Mouse (Mus musculus) heart, embryonic 13.5 days (tissue): ENCODE data around the gene Plxna1. TPM values are rescaled to one million over a fixed set of nuclear protein-coding genes. Genes with fewer than 3 reads are reported as not detected.

Experiments
- ATAC-seq: fragments of 200-750 bp; cut with Nextera tagmentation; 2 replicates; pipeline ENCODE4 v1.8.0; 2017; ENCODE audit warnings: moderate TSS enrichment; ENCODE audit not compliant: insufficient number of reproducible peaks, low FRiP score, low TSS enrichment; ENCODE audit errors: extremely low read depth
- H3K27ac ChIP-seq: fragments of 300-500 bp; sonication (generic); replicated peaks from 2 replicates; pipeline ENCODE4 v1.5.1; 2015; ENCODE audit warnings: moderate library complexity, mild to moderate bottlenecking, inconsistent platforms
- H3K27me3 ChIP-seq: fragments of 300-500 bp; sonication (generic); replicated peaks from 2 replicates; pipeline ENCODE4 v1.6.1; 2015; ENCODE audit warnings: mild to moderate bottlenecking, inconsistent platforms
- H3K36me3 ChIP-seq: fragments of 300-500 bp; sonication (generic); 2 replicates; pipeline ENCODE4 v1.6.1; 2015; ENCODE audit warnings: mild to moderate bottlenecking, inconsistent platforms
- H3K4me1 ChIP-seq: fragments of 300-500 bp; sonication (generic); 2 replicates; pipeline ENCODE4 v1.6.1; 2015; ENCODE audit warnings: inconsistent platforms
- H3K4me2 ChIP-seq: fragments of 300-500 bp; sonication (generic); 2 replicates; pipeline ENCODE4 v1.6.1; 2015; ENCODE audit warnings: inconsistent platforms, mild to moderate bottlenecking, moderate library complexity
- H3K4me3 ChIP-seq: fragments of 300-500 bp; sonication (generic); 2 replicates; pipeline ENCODE4 v1.5.1; 2015; ENCODE audit warnings: moderate library complexity, mild to moderate bottlenecking, inconsistent platforms
- H3K9ac ChIP-seq: fragments of 300-500 bp; sonication (generic); 2 replicates; pipeline ENCODE4 v1.6.1; 2015; ENCODE audit warnings: inconsistent platforms, mild to moderate bottlenecking, moderate library complexity
- H3K9me3 ChIP-seq: fragments of 300-500 bp; sonication (generic); 2 replicates; pipeline ENCODE4 v1.6.1; 2016; ENCODE audit warnings: inconsistent platforms
- WGBS: fragments of 180-500 bp; shearing (Covaris S2); methylation state at CpG from one replicate; pipeline ENCODE4 v1.1.7; 2015; ENCODE audit warnings: mixed read lengths; 5-methylcytosine and 5-hydroxymethylcytosine counted together
- polyA plus RNA-seq: library from polyadenylated mRNA; unstranded; fragments of >200 nt; fragmentation: Nextera tagmentation; extraction: Ambion mirVana; gene quantifications from 2 replicates; pipeline ENCODE4 v1.2.1, GENCODE M21; 2015

Plxna1 gene
- polyA plus RNA-seq, 1 experiment from 2014 or later: 9.1 TPM

GRCm38 (mm10) chr6:89328634-89329033 lies 33.8 kb downstream of the Plxna1 start:
- no peak overlapping the region for H3K27ac ChIP-seq
- H3K9me3 ChIP-seq: no peaks in the 10 kb centered on the region
- peaks cover 96% of the 10 kb centered on the region for H3K36me3 ChIP-seq
- no peaks in the 10 kb centered on the region for H3K27me3 ChIP-seq
- H3K4me1 ChIP-seq: 0 out of 2 replicates have a peak, but pooled peaks cover 6% of the 10 kb centered on the region
- H3K4me2 ChIP-seq: no peak overlapping the region
- H3K9ac ChIP-seq: no peak overlapping the region
- WGBS: 82% methylated on average over 4 of the region's 4 CpGs
- ATAC-seq: no peak
- no peak overlapping the region for H3K4me3 ChIP-seq

- no peak for ATAC-seq
- H3K36me3 ChIP-seq: peaks cover 96% of the 10 kb centered on the region
Measured at GRCm38 (mm10) chr6:89327746-89328491, 34.5 kb downstream of the Plxna1 start.

GRCm38 (mm10) chr6:89324842-89325241 lies 37.6 kb downstream of the Plxna1 start:
- Histone ChIP-seq H3K9me3 (no peaks in the 10 kb centered on the region), H3K4me2 (no peak overlapping the region), H3K36me3 (peaks cover 96% of the 10 kb centered on the region), H3K9ac (no peak overlapping the region), H3K4me1 (0 out of 2 replicates have a peak, but pooled peaks cover 6% of the 10 kb centered on the region), H3K4me3 (no peak overlapping the region), H3K27ac (no peak overlapping the region), H3K27me3 (no peaks in the 10 kb centered on the region)
- 76% methylated on average over 4 of the region's 4 CpGs for WGBS
- no peak for ATAC-seq

More at GRCm38 (mm10) chr6:89327746-89328491, 34.5 kb downstream of the Plxna1 start:
- Histone ChIP-seq H3K9me3 (no peaks in the 10 kb centered on the region), H3K27me3 (no peaks in the 10 kb centered on the region), H3K27ac (no peak overlapping the region), H3K4me2 (no peak overlapping the region), H3K4me1 (0 out of 2 replicates have a peak, but pooled peaks cover 6% of the 10 kb centered on the region), H3K9ac (no peak overlapping the region), H3K4me3 (no peak overlapping the region)
- 78% methylated on average over 15 of the region's 15 CpGs for WGBS

- H3K4me3 ChIP-seq: no peak overlapping the region
- no peak for ATAC-seq
- peaks cover 39% of the 10 kb centered on the region for H3K36me3 ChIP-seq
- WGBS: 44% methylated on average over 4 of the region's 4 CpGs
- H3K9me3 ChIP-seq: no peaks in the 10 kb centered on the region
- H3K4me2 ChIP-seq: no peak overlapping the region
- no peak overlapping the region for H3K9ac ChIP-seq
- H3K27me3 ChIP-seq: no peaks in the 10 kb centered on the region
- H3K4me1 ChIP-seq: peaks cover 10% of the 10 kb centered on the region; the same call in 1 of the 2 replicates
- H3K27ac ChIP-seq: no peak overlapping the region
Measured at GRCm38 (mm10) chr6:89315263-89315662, 47.2 kb downstream of the Plxna1 start.

GRCm38 (mm10) chr6:89311518-89311917 lies 50.9 kb downstream of the Plxna1 start:
- Histone ChIP-seq H3K27me3 (no peaks in the 10 kb centered on the region), H3K9ac (no peak overlapping the region), H3K4me2 (no peak overlapping the region), H3K9me3 (peaks cover 6% of the 10 kb centered on the region; the same call in 1 of the 2 replicates), H3K4me3 (no peak overlapping the region), H3K4me1 (peaks cover 10% of the 10 kb centered on the region; the same call in 1 of the 2 replicates), H3K36me3 (peaks cover 1% of the 10 kb centered on the region), H3K27ac (no peak overlapping the region)
- WGBS: 78% methylated on average over 2 of the region's 2 CpGs
- ATAC-seq: no peak

GRCm38 (mm10) chr6:89310236-89310635 lies 52.2 kb downstream of the Plxna1 start:
- peaks cover 14% of the 10 kb centered on the region; the same call in 1 of the 2 replicates for H3K9me3 ChIP-seq
- H3K27me3 ChIP-seq: no peaks in the 10 kb centered on the region
- no peak for ATAC-seq
- no peak overlapping the region for H3K4me3 ChIP-seq
- H3K9ac ChIP-seq: no peak overlapping the region
- no peak overlapping the region for H3K27ac ChIP-seq
- H3K4me1 ChIP-seq: peaks cover 10% of the 10 kb centered on the region; the same call in 1 of the 2 replicates
- 46% methylated on average over 9 of the region's 9 CpGs for WGBS
- no peak overlapping the region for H3K4me2 ChIP-seq
- H3K36me3 ChIP-seq: no peaks in the 10 kb centered on the region

GRCm38 (mm10) chr6:89308213-89308973 lies 54.0 kb downstream of the Plxna1 start:
- 69% methylated on average over 6 of the region's 6 CpGs for WGBS
- H3K27ac ChIP-seq: no peak overlapping the region
- no peaks in the 10 kb centered on the region for H3K36me3 ChIP-seq
- H3K4me1 ChIP-seq: peaks cover 10% of the 10 kb centered on the region; the same call in 1 of the 2 replicates
- H3K9me3 ChIP-seq: peaks cover 14% of the 10 kb centered on the region; the same call in 1 of the 2 replicates
- no peak overlapping the region for H3K9ac ChIP-seq
- H3K4me3 ChIP-seq: no peak overlapping the region
- no peak for ATAC-seq
- H3K4me2 ChIP-seq: no peak overlapping the region
- H3K27me3 ChIP-seq: no peaks in the 10 kb centered on the region

GRCm38 (mm10) chr6:89304375-89305058 lies 57.9 kb downstream of the Plxna1 start:
- Histone ChIP-seq H3K4me1 (no peaks in the 10 kb centered on the region), H3K4me2 (no peak overlapping the region), H3K9ac (no peak overlapping the region), H3K9me3 (peaks cover 14% of the 10 kb centered on the region; the same call in 1 of the 2 replicates), H3K4me3 (no peak overlapping the region), H3K36me3 (no peaks in the 10 kb centered on the region), H3K27ac (no peak overlapping the region), H3K27me3 (no peaks in the 10 kb centered on the region)
- no peak for ATAC-seq
- 66% methylated on average over 3 of the region's 3 CpGs for WGBS

- no peak overlapping the region for H3K4me2 ChIP-seq
- no peaks in the 10 kb centered on the region for H3K36me3 ChIP-seq
- H3K9me3 ChIP-seq: no peaks in the 10 kb centered on the region
- H3K4me1 ChIP-seq: no peaks in the 10 kb centered on the region
- ATAC-seq: no peak
- H3K27me3 ChIP-seq: no peaks in the 10 kb centered on the region
- 73% methylated on average over 9 of the region's 9 CpGs for WGBS
- no peak overlapping the region for H3K27ac ChIP-seq
- H3K4me3 ChIP-seq: no peak overlapping the region
- no peak overlapping the region for H3K9ac ChIP-seq
Measured at GRCm38 (mm10) chr6:89299818-89300217, 62.6 kb downstream of the Plxna1 start.

GRCm38 (mm10) chr6:89296909-89297695 lies 65.3 kb downstream of the Plxna1 start:
- H3K27ac ChIP-seq: no peak overlapping the region
- no peak overlapping the region for H3K9ac ChIP-seq
- H3K4me2 ChIP-seq: no peak overlapping the region
- no peak for ATAC-seq
- no peaks in the 10 kb centered on the region for H3K4me1 ChIP-seq
- no peaks in the 10 kb centered on the region for H3K36me3 ChIP-seq
- no peaks in the 10 kb centered on the region for H3K27me3 ChIP-seq
- H3K4me3 ChIP-seq: no peak overlapping the region
- no peaks in the 10 kb centered on the region for H3K9me3 ChIP-seq
- 60% methylated on average over 15 of the region's 15 CpGs for WGBS
